Mouse (Mus musculus) liver, adult 2 months (tissue): ENCODE results near the gene Tyw3. TPM values are rescaled to one million over a fixed set of nuclear protein-coding genes. Genes with fewer than 3 reads are reported as not detected.
"Not testable (repeated sequence)": the region's sequence is repeated elsewhere in the genome, so short reads cannot be mapped to it uniquely, and the experiment has no call there.

Source experiments
- DNase-seq: peaks from one replicate; pipeline ENCODE4 v3.0.0-alpha.2; 2011; ENCODE audit warnings: low read depth, low spot score; ENCODE audit errors: extremely low read depth
- H3K27ac ChIP-seq: fragments of 200-500 bp; replicated peaks from 2 replicates; pipeline ENCODE4 v1.5.1; 2012; ENCODE audit warnings: low read depth, mild to moderate bottlenecking, control low read depth, inconsistent platforms, low read length; ENCODE audit not compliant: insufficient read depth
- H3K27me3 ChIP-seq: fragments of 200-500 bp; 2 replicates; pipeline ENCODE4 v1.6.1; 2012; ENCODE audit warnings: mild to moderate bottlenecking, moderate library complexity, low read length, inconsistent platforms; ENCODE audit not compliant: control insufficient read depth, insufficient read depth
- H3K36me3 ChIP-seq: fragments of 200-500 bp; 2 replicates; pipeline ENCODE4 v1.6.1; 2012; ENCODE audit warnings: low read length, inconsistent platforms; ENCODE audit not compliant: control insufficient read depth, insufficient read depth
- H3K4me1 ChIP-seq: fragments of 200-500 bp; 2 replicates; pipeline ENCODE4 v1.6.1; 2011; ENCODE audit warnings: low read length; ENCODE audit not compliant: control insufficient read depth, insufficient read depth
- H3K4me3 ChIP-seq: fragments of 200-500 bp; 2 replicates; pipeline ENCODE4 v1.5.1; 2011; ENCODE audit warnings: low read depth, mild to moderate bottlenecking, control low read depth, low read length, moderate library complexity; ENCODE audit not compliant: insufficient read depth
- H3K79me2 ChIP-seq: fragments of 200-500 bp; 2 replicates; pipeline ENCODE4 v1.6.1; 2012; ENCODE audit warnings: inconsistent platforms, mild to moderate bottlenecking, low read length, moderate library complexity; ENCODE audit not compliant: control insufficient read depth, insufficient read depth
- H3K9ac ChIP-seq: fragments of 200-500 bp; 2 replicates; pipeline ENCODE4 v1.6.1; 2012; ENCODE audit warnings: low read depth, mild to moderate bottlenecking, control low read depth, inconsistent platforms, low read length
- CTCF ChIP-seq: fragments of 200-500 bp; IDR thresholded peaks from 2 replicates; pipeline ENCODE4 v1.5.1; 2011; ENCODE audit warnings: low read depth, low read length, control low read depth
- POLR2A ChIP-seq: fragments of 200-500 bp; IDR thresholded peaks from 2 replicates; pipeline ENCODE4 v1.6.1; 2011; ENCODE audit warnings: low read length, control low read depth; ENCODE audit not compliant: insufficient read depth; ENCODE audit errors: extremely low read depth
- WGBS: fragments of 180-500 bp; shearing (Covaris S2); methylation state at CpG from one replicate; pipeline ENCODE4 v1.1.7; 2018; 5-methylcytosine and 5-hydroxymethylcytosine counted together
- polyA plus RNA-seq: library from polyadenylated mRNA; depleted of rRNA; stranded (reverse); fragments of >200 nt; gene quantifications from 2 replicates; pipeline ENCODE4 v1.2.3, GENCODE M21; 2012; rRNA removed
- total RNA-seq: library from RNA; depleted of rRNA; stranded (reverse); fragments of >200 nt; gene quantifications from 2 replicates; pipeline ENCODE4 v1.2.3, GENCODE M21; 2014; rRNA removed

Tyw3 gene
- total RNA-seq, result 2.6 and 5.4 TPM in 2 replicates
- polyA plus RNA-seq, result 5.3 and 5.6 TPM in 2 replicates

- TF ChIP-seq POLR2A (0 out of 2 replicates have a peak, but pooled peaks have one; percentile 2), CTCF (peak; percentile 65)
- Histone ChIP-seq H3K4me1 (peaks cover 8% of the 10 kb centered on the region), H3K4me3 (peak within 1 kb of the TSS; percentile 92), H3K36me3 (peaks cover under 1% of the 10 kb centered on the region; the same call in 1 of the 2 replicates), H3K9ac (peak within 1 kb of the TSS; percentile 88), H3K27ac (peak within 1 kb of the TSS; percentile 89), H3K79me2 (peaks cover 2% of the 10 kb centered on the region; the same call in 1 of the 2 replicates), H3K27me3 (no peaks in the 10 kb centered on the region)
- under 1% methylated on average over 38 of the region's 38 CpGs for WGBS
- peak; percentile 87 for DNase-seq
These were observed at the start of gene Tyw3 for GRCm38 (mm10) chr3:154596934-154597554. Tyw3 (minus strand) TSS chr3:154597104.

DNA sequence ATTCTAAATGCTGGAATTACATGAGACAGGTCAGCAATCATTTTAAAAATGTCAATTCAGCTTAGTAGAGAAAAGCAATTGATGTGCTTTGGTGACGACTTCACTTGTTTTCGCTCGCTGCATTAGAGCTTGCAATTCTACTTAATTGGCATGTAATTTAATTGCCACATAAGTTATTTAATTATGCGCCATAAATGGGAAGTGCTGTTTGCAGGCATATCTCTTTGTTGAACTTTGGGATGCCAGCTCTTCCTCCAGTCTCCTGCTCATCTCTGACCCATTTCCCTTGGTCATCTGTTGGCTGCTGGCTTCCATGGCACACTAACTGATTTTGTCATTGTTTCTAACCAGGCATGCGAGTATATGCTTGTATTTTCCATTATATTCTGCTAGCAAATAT lies 36.2 kb upstream of the Tyw3 start:
- H3K9ac ChIP-seq, result no peak overlapping the region
- no peak overlapping the region for H3K27ac ChIP-seq
- TF ChIP-seq CTCF (no peak), POLR2A (no peak)
- no peaks in the 10 kb centered on the region for H3K4me1 ChIP-seq
- H3K27me3 ChIP-seq, result no peaks in the 10 kb centered on the region
- 92% methylated on average over 5 of the region's 5 CpGs for WGBS
- no peaks in the 10 kb centered on the region for H3K79me2 ChIP-seq
- H3K36me3 ChIP-seq, result no peaks in the 10 kb centered on the region
- DNase-seq, result no peak
- no peak overlapping the region for H3K4me3 ChIP-seq

- not testable (repeated sequence) for H3K36me3 ChIP-seq, H3K79me2 ChIP-seq, H3K27ac ChIP-seq, H3K9ac ChIP-seq, DNase-seq, H3K4me1 ChIP-seq, H3K27me3 ChIP-seq, H3K4me3 ChIP-seq
- 88% methylated on average over 2 of the region's 2 CpGs for WGBS
These were observed 34.4 kb upstream of the Tyw3 start for GRCm38 (mm10) chr3:154631281-154631680.

DNA sequence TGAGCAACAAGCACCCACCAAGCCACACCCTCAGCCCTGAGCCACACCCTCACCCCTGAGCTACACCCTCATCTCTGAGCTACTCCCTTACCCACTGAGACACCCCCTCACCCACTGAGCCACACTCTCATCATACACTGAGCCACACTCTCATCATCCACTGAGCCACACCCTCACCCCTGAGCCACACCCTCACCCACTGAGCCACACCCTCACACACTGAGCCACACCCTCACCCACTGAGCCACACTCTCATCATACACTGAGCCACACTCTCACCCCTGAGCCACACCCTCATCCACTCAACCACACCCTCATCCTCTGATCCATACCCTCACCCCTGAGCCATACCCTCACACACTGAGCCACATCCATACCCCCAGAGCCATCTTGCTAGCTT lies 31.4 kb upstream of the Tyw3 start:
- Histone ChIP-seq H3K4me1 (no peaks in the 10 kb centered on the region), H3K4me3 (no peak overlapping the region), H3K27ac (no peak overlapping the region), H3K9ac (no peak overlapping the region), H3K27me3 (no peaks in the 10 kb centered on the region), H3K79me2 (no peaks in the 10 kb centered on the region), H3K36me3 (peaks cover 6% of the 10 kb centered on the region; the same call in 1 of the 2 replicates)
- no peak for DNase-seq
- TF ChIP-seq POLR2A, result no peak
- no peak for TF ChIP-seq CTCF

DNA sequence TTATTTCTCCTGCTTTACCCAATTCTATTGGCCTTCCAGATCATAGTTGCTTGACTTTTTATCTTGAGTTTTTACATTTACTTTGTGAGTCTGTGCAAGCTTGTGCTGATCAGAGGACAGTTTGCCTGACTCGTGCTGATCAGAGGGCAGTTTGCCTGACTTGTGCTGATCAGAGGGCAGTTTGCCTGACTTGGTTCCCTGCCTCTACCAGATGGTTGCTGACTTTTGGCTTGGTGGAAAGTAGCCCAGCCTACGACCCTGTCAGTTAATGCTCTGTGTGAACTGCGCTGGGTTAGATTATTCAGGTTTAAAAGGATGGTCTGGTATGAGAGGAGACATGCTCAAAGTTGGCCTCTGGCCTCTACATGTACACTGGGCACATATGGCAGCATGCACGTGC lies 19.2 kb upstream of the Tyw3 start:
- DNase-seq, result no peak
- Histone ChIP-seq H3K36me3 (peaks cover 21% of the 10 kb centered on the region), H3K27ac (no peak overlapping the region), H3K4me3 (no peak overlapping the region), H3K4me1 (no peaks in the 10 kb centered on the region), H3K27me3 (no peaks in the 10 kb centered on the region), H3K9ac (no peak overlapping the region), H3K79me2 (no peaks in the 10 kb centered on the region)
- 69% methylated on average over 4 of the region's 4 CpGs for WGBS
- TF ChIP-seq CTCF (no peak), POLR2A (no peak)

DNA sequence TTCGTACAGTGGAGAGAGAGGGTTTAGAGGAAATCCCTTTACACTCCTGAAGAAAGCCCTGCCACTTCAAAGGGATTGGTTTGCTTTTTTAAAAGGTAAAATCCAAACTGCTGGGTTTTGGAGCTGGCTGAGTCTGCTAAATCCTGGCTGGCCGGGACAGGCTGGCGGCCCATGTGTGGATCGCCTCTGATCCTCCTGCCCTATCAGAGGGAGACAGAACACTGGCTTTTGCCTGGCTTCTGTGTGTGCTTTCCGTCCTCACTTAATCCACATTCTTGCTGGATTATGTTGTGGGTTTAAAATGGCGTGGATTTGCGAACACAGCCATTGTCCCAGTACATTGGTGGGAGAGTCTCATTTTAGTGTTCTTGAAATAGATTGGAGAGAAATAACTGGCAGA lies 18.4 kb upstream of the Tyw3 start:
- H3K4me1 ChIP-seq, result no peaks in the 10 kb centered on the region
- WGBS, result 96% methylated on average over 7 of the region's 7 CpGs

More for the DNA sequence above, 18.4 kb upstream of the Tyw3 start:
- DNase-seq, result no peak
- peaks cover 23% of the 10 kb centered on the region for H3K36me3 ChIP-seq
- H3K27ac ChIP-seq, result no peak overlapping the region
- H3K27me3 ChIP-seq, result no peaks in the 10 kb centered on the region
- no peak overlapping the region for H3K9ac ChIP-seq
- H3K4me3 ChIP-seq, result no peak overlapping the region
- TF ChIP-seq POLR2A (no peak), CTCF (no peak)
- no peaks in the 10 kb centered on the region for H3K79me2 ChIP-seq
